Mouse (Mus musculus): ENCODE data around the gene Epm2a.
A peak's percentile ranks its signal among the peaks of the same experiment; 100 is the strongest.
"Not testable (repeated sequence)": the region's sequence is repeated elsewhere in the genome, so short reads cannot be mapped to it uniquely, and the experiment has no call there.

The Epm2a gene

DNA sequence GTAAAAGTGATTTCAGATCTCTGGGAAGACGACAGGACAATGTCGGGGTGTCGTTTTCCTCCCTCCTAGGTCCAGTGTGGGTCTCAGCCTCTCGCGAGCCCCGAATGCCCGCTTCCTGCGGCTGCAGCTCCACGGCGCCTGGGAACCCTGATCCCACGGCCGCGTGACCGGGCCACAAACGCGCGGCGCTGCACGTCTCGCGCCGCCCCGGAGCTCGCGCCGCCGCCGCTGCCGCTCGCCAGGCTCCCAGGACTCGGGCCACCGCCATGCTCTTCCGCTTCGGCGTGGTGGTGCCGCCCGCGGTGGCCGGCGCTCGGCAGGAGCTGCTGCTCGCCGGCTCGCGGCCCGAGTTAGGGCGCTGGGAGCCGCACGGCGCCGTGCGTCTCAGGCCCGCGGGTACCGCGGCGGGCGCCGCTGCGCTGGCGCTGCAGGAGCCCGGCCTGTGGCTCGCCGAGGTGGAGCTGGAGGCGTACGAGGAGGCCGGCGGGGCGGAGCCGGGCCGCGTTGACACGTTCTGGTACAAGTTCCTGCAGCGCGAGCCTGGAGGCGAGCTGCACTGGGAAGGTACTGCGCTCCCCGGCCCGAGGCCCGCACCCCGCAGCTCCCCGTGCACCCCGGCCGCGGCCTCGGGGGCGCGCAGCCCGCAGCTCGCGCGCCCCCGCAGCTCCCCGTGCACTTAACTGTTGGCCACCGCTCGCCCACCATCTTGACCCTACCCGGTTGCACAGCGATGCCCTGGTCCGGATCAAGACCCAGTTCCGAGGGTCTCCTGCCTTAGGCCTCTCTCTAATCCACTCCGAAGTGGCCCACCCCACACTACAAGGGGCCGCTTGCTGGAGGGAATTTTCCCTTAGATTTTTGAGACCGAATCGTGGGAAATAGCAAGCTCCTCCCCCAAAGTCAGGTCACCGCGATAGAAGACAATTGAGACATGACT is at the start of gene Epm2a:
Epm2a (plus strand) TSS at position 200 of the 937 bp plus-strand sequence.
- DNase-seq (ENCODE audit: extremely low read depth, insufficient read length, low spot score): no peak

- no peak for DNase-seq (ENCODE audit: extremely low read depth, insufficient read length, low spot score)
Measured at GRCm38 (mm10) chr10:11298418-11298817, 44.8 kb upstream of the Epm2a start.

GRCm38 (mm10) chr10:11305365-11306053 is 37.7 kb upstream of the Epm2a start:
- DNase-seq (ENCODE audit: extremely low read depth, insufficient read length, low spot score): no peak

DNA sequence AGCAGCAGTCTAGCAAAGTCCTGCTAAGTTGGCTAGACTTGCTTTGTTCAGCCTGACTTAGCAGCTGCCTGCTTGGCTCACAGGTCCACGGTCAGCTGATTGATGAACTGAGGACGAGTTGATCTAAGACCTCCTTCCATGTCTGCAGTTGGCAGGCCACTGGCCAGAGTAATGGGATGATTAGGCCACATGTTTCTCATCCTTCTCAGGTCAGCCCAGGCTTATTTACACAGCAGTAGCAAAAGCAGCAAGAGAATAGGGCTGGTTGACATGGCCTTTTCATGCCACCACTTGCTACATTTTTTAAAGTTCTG is 37.2 kb upstream of the Epm2a start:
- no peak for DNase-seq (ENCODE audit: extremely low read depth, insufficient read length, low spot score)

GRCm38 (mm10) chr10:11309866-11310265 is 33.3 kb upstream of the Epm2a start:
- no peak for DNase-seq (ENCODE audit: extremely low read depth, insufficient read length, low spot score)

DNA sequence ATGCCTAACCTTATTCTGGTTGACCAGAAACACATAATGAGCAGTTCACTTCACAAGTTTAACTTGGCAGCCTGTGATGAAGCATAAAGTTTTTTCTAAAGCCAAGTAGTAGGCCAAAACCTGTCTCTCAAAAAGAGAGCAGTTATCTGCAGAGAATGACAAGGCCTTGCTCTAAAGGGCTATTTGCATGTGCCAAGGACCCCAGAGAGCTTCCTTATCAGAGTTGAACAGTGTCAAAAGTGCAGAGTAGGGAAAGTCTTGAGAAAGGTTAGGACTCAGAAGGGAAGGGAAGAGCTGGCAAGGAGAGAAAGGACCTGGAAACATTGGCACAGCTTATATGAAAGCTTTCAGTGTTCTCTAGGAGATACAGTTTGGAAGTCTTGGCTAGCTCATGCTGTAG is 32.7 kb upstream of the Epm2a start:
- no peak for DNase-seq (ENCODE audit: extremely low read depth, insufficient read length, low spot score)

GRCm38 (mm10) chr10:11317856-11318454 is 25.2 kb upstream of the Epm2a start:
- DNase-seq (ENCODE audit: extremely low read depth, insufficient read length, low spot score): not testable (repeated sequence)

DNA sequence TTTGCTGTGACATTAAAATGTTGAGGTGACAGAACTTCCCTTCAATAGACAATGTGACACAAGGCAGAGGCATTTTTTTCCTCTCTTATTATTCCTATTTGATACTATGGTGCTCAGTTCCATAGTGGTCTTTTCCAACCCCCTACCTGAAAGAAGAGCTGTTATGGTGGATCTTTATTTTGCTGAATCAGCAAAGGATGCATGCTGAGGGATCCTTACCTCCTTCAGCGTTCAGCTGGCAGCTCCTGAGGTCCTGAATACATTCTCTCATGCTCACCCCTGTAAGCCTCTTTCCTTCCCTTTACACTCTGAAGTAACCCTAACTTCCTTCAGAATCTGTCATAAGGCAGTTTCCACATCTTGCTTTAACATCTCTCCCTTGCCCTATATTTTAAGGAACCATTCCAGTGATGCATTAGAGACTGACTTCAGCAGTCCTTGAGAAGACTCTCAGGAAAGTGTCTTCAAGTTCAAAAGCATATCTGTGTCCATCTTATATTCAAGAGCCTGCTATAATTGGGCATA is 23.7 kb upstream of the Epm2a start:
- no peak for DNase-seq (ENCODE audit: extremely low read depth, insufficient read length, low spot score)

GRCm38 (mm10) chr10:11322316-11322715 is 20.9 kb upstream of the Epm2a start:
- no peak for DNase-seq (ENCODE audit: extremely low read depth, insufficient read length, low spot score)

GRCm38 (mm10) chr10:11323202-11323898 is 19.9 kb upstream of the Epm2a start:
- DNase-seq (ENCODE audit: extremely low read depth, insufficient read length, low spot score): no peak

DNA sequence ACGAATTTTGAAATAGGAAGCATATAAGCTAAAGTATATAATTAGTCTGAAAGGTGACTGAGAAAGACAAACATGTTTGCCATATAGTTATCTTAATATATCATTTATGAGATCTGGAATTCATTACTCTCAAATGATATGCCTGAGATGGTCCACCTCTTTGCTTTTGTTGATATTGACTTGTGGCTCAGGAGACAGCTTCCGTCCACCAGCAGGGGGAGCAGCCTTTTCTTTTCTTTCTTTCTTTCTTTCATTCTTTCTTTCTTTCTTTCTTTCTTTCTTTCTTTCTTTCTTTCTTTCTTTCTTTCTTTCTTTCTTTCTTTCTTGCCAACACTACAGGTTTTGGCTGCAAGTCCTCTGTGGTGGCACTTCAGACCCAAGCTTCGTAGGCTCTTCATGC is 16.7 kb upstream of the Epm2a start:
- DNase-seq (ENCODE audit: extremely low read depth, insufficient read length, low spot score): no peak

GRCm38 (mm10) chr10:11344536-11345468 is 1.6 kb downstream of the Epm2a start:
- no peak for DNase-seq (ENCODE audit: extremely low read depth, insufficient read length, low spot score)

GRCm38 (mm10) chr10:11350243-11350974 is 7.2 kb downstream of the Epm2a start:
- DNase-seq (ENCODE audit: extremely low read depth, insufficient read length, low spot score): not testable (repeated sequence)

DNA sequence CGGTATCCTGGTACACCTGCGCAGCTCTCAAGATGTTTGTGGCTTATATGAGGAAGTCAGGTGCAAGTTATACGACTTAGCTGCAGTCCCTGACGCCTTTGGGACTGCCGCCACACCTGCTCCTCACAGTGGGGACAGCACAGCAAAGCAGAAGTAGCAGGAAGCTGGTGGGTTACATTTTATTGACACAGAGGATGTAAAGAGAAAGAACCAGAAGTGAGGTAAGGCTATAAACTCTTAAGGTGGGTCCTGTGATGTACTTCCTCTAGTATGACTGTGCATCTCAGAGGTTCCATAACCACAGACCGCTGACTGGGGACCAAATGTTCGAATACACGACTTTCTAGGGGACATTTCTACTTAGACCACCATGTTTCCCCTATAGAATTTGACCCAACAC is 11.4 kb downstream of the Epm2a start:
- no peak for DNase-seq (ENCODE audit: extremely low read depth, insufficient read length, low spot score)

GRCm38 (mm10) chr10:11361985-11362692 is 18.9 kb downstream of the Epm2a start:
- DNase-seq (ENCODE audit: extremely low read depth, insufficient read length, low spot score): peak; percentile 3

DNA sequence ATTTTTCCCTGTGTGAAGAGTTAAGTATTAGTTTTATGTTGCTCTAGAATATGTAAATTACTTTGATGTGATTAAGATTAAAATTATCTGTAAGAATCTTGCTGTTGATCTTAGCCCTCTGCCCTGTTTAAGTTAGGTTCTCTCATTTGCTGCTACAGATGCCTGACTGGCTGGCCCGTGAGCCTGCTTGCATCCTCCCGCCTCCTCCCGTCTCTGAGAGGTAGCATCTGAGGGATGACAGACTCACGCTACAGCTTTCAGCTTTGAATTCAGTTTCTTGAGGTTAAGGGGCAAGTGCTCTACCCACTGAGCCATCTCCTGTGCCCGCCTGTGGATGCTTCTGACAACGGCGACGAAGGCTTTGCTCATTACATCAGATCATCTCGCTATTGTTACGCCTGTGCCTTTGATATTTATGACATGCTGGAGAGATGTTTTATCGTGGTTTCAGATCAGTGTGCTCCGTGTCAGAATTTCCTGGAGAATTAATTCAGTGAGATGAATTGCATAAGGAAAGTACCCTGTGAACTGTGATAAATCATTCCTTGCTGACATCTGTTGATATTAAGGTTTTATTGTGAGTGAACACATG is 19.8 kb downstream of the Epm2a start:
- no peak for DNase-seq (ENCODE audit: extremely low read depth, insufficient read length, low spot score)

GRCm38 (mm10) chr10:11381302-11381701 is 38.1 kb downstream of the Epm2a start:
- DNase-seq (ENCODE audit: extremely low read depth, insufficient read length, low spot score): no peak

DNA sequence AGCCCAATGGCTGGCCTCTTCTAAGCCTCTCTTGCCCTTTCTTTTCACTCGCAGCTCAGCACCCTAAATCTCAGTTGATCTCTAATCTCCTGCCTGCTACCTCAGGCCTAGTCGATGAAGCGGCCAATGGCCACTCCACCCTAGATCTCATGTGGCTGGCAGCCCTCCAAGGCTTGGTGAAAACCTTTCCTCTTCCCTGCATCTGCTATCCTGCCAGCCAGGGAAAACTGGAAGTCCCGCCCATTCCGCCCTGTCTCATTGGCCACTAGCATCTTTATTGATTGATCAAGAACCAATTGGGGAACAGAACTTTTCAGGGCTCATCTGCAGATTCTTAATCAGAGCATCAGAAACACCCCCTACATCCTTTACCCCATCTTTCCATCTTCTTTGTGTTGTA is 67.7 kb downstream of the Epm2a start:
- DNase-seq (ENCODE audit: extremely low read depth, insufficient read length, low spot score): no peak
